Mouse (Mus musculus) stomach, embryonic 16.5 days (tissue): ENCODE data around the gene Snx18. TPM values are rescaled to one million over a fixed set of nuclear protein-coding genes. Genes with fewer than 3 reads are reported as not detected.

Experiments
- ATAC-seq: fragments of 200-750 bp; cut with Nextera tagmentation; 2 replicates; pipeline ENCODE4 v1.8.0; 2017; ENCODE audit warnings: moderate number of reproducible peaks, moderate TSS enrichment; ENCODE audit not compliant: insufficient read depth, low FRiP score
- H3K27ac ChIP-seq: fragments of 300-500 bp; sonication (generic); 2 replicates; pipeline ENCODE4 v1.5.1; 2014; ENCODE audit warnings: low read length
- H3K27me3 ChIP-seq: fragments of 300-500 bp; sonication (generic); 2 replicates; pipeline ENCODE4 v1.6.1; 2014; ENCODE audit warnings: low read length, control low read depth, mixed read lengths; ENCODE audit not compliant: control insufficient read depth, insufficient read depth
- H3K36me3 ChIP-seq: fragments of 300-500 bp; sonication (generic); 2 replicates; pipeline ENCODE4 v1.6.1; 2014; ENCODE audit warnings: low read length; ENCODE audit not compliant: control insufficient read depth, insufficient read depth
- H3K4me1 ChIP-seq: fragments of 300-500 bp; sonication (generic); 2 replicates; pipeline ENCODE4 v1.6.1; 2014; ENCODE audit warnings: low read length, control low read depth, mixed read lengths; ENCODE audit not compliant: control insufficient read depth, insufficient read depth
- H3K4me2 ChIP-seq: fragments of 300-500 bp; sonication (generic); 2 replicates; pipeline ENCODE4 v1.6.1; 2014; ENCODE audit warnings: low read depth, low read length, mixed read lengths
- H3K4me3 ChIP-seq: fragments of 300-500 bp; sonication (generic); replicated peaks from 2 replicates; pipeline ENCODE4 v1.5.1; 2014; ENCODE audit warnings: mild to moderate bottlenecking, low read length
- H3K9ac ChIP-seq: fragments of 300-500 bp; sonication (generic); 2 replicates; pipeline ENCODE4 v1.6.1; 2014; ENCODE audit warnings: low read length
- H3K9me3 ChIP-seq: fragments of 300-500 bp; sonication (generic); replicated peaks from 2 replicates; pipeline ENCODE4 v1.6.1; 2016; ENCODE audit warnings: low read length, control low read depth; ENCODE audit not compliant: control insufficient read depth
- WGBS: fragments of 180-500 bp; shearing (Covaris S2); extraction: QIAGEN DNeasy Blood & Tissue Kit; methylation state at CpG from one replicate; pipeline ENCODE4 v1.1.7; 2014; 5-methylcytosine and 5-hydroxymethylcytosine counted together
- polyA plus RNA-seq: library from polyadenylated mRNA; unstranded; fragments of >200 nt; fragmentation: Nextera tagmentation; extraction: Ambion mirVana; gene quantifications from 2 replicates; pipeline ENCODE4 v1.2.1, GENCODE M21; 2015

Gene Snx18
- 10.5 and 13.6 TPM in 2 replicates for polyA plus RNA-seq

DNA sequence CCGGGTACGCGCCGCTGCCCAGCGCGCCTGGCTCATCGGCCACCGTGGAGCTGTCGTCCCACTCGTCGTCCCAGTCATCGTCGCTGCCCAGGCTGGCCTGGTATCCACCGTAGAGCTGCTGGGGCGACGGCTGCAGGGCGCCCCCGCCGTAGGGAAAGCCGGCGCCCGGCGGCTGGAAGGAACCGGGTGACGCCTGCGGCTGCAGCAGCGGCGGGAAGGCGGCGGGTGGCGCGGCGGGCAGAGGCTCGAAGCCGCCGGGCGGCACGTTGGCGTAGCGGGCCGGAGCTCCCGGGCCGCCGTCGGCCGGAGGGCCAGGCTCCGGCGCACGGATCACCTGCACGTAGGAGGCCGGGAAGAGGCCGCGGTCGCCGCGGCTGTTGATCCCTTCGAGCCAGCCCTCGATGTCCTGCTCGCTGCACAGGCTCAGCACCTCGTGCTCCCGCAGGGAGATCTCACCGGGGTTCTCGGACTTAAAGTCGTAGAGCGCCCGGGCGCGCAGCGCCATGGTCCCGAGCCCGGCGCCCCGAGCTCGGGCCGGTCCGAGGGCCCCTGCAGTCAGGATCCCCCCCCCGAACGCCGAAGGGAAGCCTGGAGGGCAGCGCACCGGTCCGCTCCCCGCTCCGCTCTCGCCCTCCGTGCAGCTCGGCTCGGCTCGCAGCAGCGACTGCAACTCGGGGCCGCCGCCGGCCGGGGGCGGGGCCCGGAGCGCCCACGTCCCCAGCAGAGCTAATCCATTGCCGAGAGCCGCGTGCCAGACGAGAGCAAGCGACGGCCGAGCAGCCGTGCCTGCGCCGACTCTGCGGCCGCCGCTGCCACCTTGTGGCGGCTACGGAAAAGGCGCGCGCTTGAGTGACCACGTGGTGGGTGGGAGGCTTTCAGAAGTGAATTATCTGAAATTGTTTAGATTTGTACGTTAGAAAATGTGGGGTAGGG lies at the start of gene Snx18:
Snx18 (minus strand) TSS at position 674 of the 933 bp plus-strand sequence.
- WGBS, result under 1% methylated on average over 118 of the region's 119 CpGs
- Histone ChIP-seq H3K36me3 (no peaks in the 10 kb centered on the region), H3K9ac (peak within 1 kb of the TSS; percentile 90), H3K9me3 (no peaks in the 10 kb centered on the region), H3K27ac (peak within 1 kb of the TSS; percentile 90), H3K4me1 (peaks cover 45% of the 10 kb centered on the region), H3K4me2 (peak within 1 kb of the TSS; percentile 78), H3K4me3 (peak within 1 kb of the TSS; percentile 82), H3K27me3 (no peaks in the 10 kb centered on the region)
- ATAC-seq, result peak; percentile 91

DNA sequence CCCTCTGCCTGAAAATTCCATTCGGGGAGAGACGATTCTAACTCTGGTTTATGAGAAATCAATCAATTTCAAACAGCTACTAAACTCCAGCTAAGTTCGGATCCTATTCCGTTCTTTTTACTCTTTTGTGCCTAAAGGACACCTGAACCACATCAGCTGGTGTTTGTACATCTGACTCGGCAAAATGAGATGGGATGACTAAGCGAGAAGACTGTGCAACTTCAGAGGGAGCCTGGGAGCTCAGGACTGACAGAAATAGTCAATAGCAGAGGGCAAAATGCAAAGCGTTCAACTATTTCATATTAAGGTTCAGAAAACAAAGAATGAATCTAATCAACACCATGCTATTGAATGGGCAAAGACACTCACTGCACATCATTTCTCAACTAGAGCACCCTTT lies 45.5 kb upstream of the Snx18 start:
- 56% methylated on average over 7 of the region's 7 CpGs for WGBS

DNA sequence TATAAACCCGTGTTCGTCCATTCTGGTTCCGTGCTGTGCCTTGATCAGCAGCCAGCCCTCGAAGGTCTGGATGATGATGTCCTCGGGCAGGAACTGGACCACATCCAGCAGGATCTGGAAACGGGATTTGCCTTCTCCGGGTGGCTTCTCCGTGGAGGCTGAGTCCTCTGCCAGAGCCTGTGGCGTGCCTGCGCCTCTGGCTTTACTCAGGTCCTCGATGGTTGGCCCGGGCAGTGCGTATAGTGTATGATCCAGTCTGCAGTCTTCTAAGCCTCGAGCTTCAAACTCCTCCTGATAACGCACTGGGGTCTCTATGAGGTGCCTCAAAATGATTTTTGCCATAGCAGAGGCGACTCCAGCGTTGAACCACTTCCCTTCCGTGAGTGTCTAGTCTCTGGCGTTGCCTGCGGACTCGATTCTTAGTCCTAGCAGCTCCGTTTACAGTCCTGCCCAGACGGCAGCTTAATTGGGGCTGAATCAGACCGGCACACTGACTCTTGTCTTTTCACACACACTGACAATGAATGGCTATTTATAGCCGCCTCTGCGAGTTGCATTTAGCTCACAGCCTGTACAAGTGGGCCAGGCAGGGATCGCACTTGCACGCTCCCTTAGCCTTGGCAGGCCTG lies 44.9 kb upstream of the Snx18 start, which contains the start of gene Hspb3:
Hspb3 (minus strand) TSS at position 526 of the 629 bp plus-strand sequence.
- Histone ChIP-seq H3K27me3 (no peaks in the 10 kb centered on the region), H3K4me1 (no peaks in the 10 kb centered on the region), H3K4me3 (no peak within 1 kb of the TSS), H3K9ac (no peak within 1 kb of the TSS; the same call in 1 of the 2 replicates), H3K27ac (no peak within 1 kb of the TSS), H3K36me3 (no peaks in the 10 kb centered on the region), H3K9me3 (no peaks in the 10 kb centered on the region), H3K4me2 (0 out of 2 replicates have a peak within 1 kb of the TSS, but pooled peaks have one; percentile 6)
- 63% methylated on average over 28 of the region's 28 CpGs for WGBS
- ATAC-seq, result no peak

More for the DNA sequence above, 45.5 kb upstream of the Snx18 start:
- no peak overlapping the region for H3K4me3 ChIP-seq
- no peak overlapping the region for H3K4me2 ChIP-seq
- H3K4me1 ChIP-seq, result no peaks in the 10 kb centered on the region
- H3K27me3 ChIP-seq, result no peaks in the 10 kb centered on the region
- no peaks in the 10 kb centered on the region for H3K36me3 ChIP-seq
- H3K9me3 ChIP-seq, result no peaks in the 10 kb centered on the region
- no peak overlapping the region for H3K9ac ChIP-seq
- H3K27ac ChIP-seq, result no peak overlapping the region
- no peak for ATAC-seq

DNA sequence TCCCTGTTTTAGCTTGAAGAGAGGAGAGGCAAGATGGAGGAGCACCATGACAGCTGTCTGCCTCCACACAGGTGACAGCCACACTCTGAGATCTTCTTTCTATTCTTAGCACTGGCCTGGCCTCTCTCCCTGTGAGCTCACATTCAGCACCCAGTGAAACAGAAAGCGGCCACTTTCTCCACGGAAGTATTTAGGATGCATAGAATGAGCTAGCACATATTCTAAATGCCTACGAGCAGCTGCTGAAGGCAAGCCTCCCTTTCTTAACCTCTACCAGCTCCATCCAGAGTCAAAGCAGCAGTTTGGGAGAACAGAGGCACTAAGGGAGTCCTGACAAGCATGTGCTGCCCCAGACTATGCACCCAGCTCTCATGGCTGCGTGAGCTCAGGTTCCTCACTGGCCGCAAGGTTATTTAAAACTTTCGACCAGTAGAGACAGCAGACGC lies 43.5 kb upstream of the Snx18 start:
- no peaks in the 10 kb centered on the region for H3K36me3 ChIP-seq
- no peak overlapping the region for H3K4me3 ChIP-seq
- 60% methylated on average over 7 of the region's 7 CpGs for WGBS
- no peak overlapping the region for H3K27ac ChIP-seq
- no peak overlapping the region for H3K9ac ChIP-seq
- no peaks in the 10 kb centered on the region for H3K4me1 ChIP-seq
- H3K9me3 ChIP-seq, result no peaks in the 10 kb centered on the region
- no peak overlapping the region for H3K4me2 ChIP-seq
- H3K27me3 ChIP-seq, result no peaks in the 10 kb centered on the region
- ATAC-seq, result no peak

DNA sequence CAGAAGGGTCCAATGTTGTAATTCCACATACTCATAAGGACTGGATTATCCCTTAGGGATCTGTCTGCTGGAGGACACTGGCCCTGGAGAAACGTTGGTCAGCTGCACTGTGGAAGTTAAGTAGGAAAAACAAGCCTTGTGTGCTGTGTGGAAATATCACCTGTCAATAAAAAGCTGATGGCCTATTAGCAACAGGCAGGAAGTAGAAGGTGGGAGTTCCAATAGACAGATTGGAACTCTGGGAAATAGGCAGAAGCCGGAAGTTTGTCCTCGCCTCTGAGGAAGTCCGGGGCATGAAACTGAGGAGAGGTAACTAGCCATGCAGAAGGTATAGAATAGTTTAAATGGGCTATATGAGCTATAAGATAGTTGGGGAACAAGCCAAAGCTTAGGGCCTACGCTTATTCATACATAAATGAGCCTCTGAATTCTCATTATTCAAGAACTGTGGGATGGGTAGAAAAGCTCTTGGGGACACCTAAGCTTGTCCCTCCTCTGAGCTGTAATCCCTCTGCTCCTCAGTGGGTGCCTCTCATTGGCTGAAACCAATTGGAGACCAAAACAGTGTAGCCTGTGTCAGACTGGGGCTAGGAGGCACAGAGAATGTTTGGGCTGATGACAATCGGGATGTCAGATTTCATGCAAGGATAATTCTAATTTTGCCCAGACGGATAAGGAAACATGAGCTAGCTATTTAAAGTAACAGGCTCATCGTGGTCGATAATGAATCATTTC lies 42.4 kb upstream of the Snx18 start:
- WGBS, result 84% methylated on average over 9 of the region's 9 CpGs
- Histone ChIP-seq H3K4me3 (no peak overlapping the region), H3K27me3 (no peaks in the 10 kb centered on the region), H3K4me2 (no peak overlapping the region), H3K9ac (no peak overlapping the region), H3K4me1 (no peaks in the 10 kb centered on the region), H3K36me3 (no peaks in the 10 kb centered on the region), H3K27ac (no peak overlapping the region), H3K9me3 (no peaks in the 10 kb centered on the region)
- ATAC-seq, result no peak

DNA sequence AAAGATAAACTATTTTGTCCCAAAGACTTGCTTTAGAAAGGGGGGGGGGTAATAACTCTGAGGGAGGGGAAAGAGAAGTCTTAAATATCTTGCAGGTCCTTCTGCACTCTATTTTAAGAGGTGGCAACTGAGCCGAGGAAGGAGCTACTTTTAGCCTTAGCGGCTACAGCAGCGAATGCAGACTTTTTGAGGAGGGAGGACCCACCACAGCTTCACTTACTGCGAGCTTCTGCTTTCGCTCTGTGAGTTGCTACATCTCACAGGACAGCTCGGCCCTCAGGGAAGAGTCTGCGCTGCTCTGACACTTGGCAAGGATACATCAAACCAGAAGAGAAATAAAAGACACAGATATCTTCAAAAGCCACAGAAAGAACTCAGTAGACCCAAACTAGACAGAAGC lies 38.8 kb upstream of the Snx18 start:
- Histone ChIP-seq H3K9me3 (no peaks in the 10 kb centered on the region), H3K4me2 (no peak overlapping the region), H3K4me3 (no peak overlapping the region), H3K4me1 (no peaks in the 10 kb centered on the region), H3K36me3 (no peaks in the 10 kb centered on the region), H3K9ac (no peak overlapping the region), H3K27ac (no peak overlapping the region), H3K27me3 (no peaks in the 10 kb centered on the region)
- WGBS, result 85% methylated on average over 7 of the region's 7 CpGs
- no peak for ATAC-seq

DNA sequence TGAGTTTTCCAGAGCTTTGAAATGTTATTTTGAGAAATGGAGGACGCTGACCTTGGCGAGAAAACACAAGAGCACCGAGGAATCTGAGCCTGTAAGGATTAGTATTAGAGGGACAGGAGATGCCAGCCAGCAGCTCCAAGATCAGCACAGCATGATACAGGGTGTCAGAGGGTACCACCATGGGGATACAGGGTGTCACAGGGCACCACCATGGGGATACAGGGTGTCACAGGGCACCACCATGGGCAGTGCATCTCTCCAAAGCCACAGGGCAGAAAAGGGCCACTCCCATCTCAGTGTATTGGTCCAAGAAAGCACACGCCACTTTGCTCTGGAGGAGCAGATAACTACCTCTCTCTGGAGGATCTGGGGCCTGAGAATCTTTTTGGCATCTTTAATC lies 38.3 kb upstream of the Snx18 start:
- Histone ChIP-seq H3K36me3 (no peaks in the 10 kb centered on the region), H3K4me3 (no peak overlapping the region), H3K27me3 (no peaks in the 10 kb centered on the region), H3K27ac (no peak overlapping the region), H3K9ac (no peak overlapping the region), H3K9me3 (no peaks in the 10 kb centered on the region), H3K4me1 (no peaks in the 10 kb centered on the region), H3K4me2 (no peak overlapping the region)
- no peak for ATAC-seq
- 80% methylated on average over 4 of the region's 4 CpGs for WGBS

DNA sequence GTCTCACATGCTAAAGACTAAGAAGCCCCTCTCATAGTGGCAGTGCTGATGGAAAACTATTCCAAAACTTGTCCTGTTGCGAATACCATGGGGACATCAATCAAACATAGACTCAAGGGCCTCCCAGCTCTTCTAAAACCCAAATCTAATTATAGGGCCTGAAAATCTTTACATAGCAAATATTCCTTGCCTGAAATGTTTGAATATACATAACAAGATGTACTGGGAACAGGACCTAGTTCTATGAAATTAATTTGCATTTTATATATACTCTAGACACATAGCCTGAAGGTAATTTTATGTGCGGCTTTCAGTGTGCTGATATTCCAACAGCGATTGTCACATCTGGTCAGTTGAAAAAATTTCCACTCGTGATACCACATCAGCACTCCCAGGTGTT lies 37.1 kb upstream of the Snx18 start:
- Histone ChIP-seq H3K4me3 (no peak overlapping the region), H3K4me2 (no peak overlapping the region), H3K4me1 (no peaks in the 10 kb centered on the region), H3K36me3 (no peaks in the 10 kb centered on the region), H3K9me3 (no peaks in the 10 kb centered on the region), H3K27ac (no peak overlapping the region), H3K27me3 (no peaks in the 10 kb centered on the region), H3K9ac (no peak overlapping the region)
- WGBS, result 92% methylated on average over 4 of the region's 4 CpGs
- no peak for ATAC-seq
